Mouse (Mus musculus) hindbrain, embryonic 14.5 days (tissue): ENCODE data around the gene Tff1. TPM values are rescaled to one million over a fixed set of nuclear protein-coding genes. Genes with fewer than 3 reads are reported as not detected.

ENCODE experiments used
- ATAC-seq: fragments of 200-750 bp; cut with Nextera tagmentation; 2 replicates; pipeline ENCODE4 v1.8.0; 2017; ENCODE audit warnings: moderate number of reproducible peaks, mild to moderate bottlenecking, moderate TSS enrichment, moderate library complexity; ENCODE audit not compliant: low FRiP score
- DNase-seq: peaks from one replicate; pipeline ENCODE4 v3.0.0-alpha.2; 2015; ENCODE audit warnings: low spot score
- H3K27ac ChIP-seq: fragments of 300-500 bp; sonication (generic); 2 replicates; pipeline ENCODE4 v1.5.1; 2014; ENCODE audit warnings: mild to moderate bottlenecking, moderate library complexity
- H3K27me3 ChIP-seq: fragments of 300-500 bp; sonication (generic); 2 replicates; pipeline ENCODE4 v1.6.1; 2014; ENCODE audit warnings: mild to moderate bottlenecking, low read length, mixed read lengths; ENCODE audit not compliant: control insufficient read depth, insufficient read depth
- H3K36me3 ChIP-seq: fragments of 300-500 bp; sonication (generic); replicated peaks from 2 replicates; pipeline ENCODE4 v1.6.1; 2014; ENCODE audit not compliant: control insufficient read depth, insufficient read depth
- H3K4me1 ChIP-seq: fragments of 300-500 bp; sonication (generic); replicated peaks from 2 replicates; pipeline ENCODE4 v1.6.1; 2014; ENCODE audit warnings: antibody characterized with exemption, low read length, mixed read lengths; ENCODE audit not compliant: control insufficient read depth, insufficient read depth
- H3K4me2 ChIP-seq: fragments of 300-500 bp; sonication (generic); replicated peaks from 2 replicates; pipeline ENCODE4 v1.6.1; 2014; ENCODE audit warnings: mild to moderate bottlenecking, moderate library complexity
- H3K4me3 ChIP-seq: fragments of 300-500 bp; sonication (generic); replicated peaks from 2 replicates; pipeline ENCODE4 v1.5.1; 2014; ENCODE audit warnings: mild to moderate bottlenecking, low read length
- H3K9ac ChIP-seq: fragments of 300-500 bp; sonication (generic); 2 replicates; pipeline ENCODE4 v1.6.1; 2014
- H3K9me3 ChIP-seq: fragments of 300-500 bp; sonication (generic); 2 replicates; pipeline ENCODE4 v1.6.1; 2016; ENCODE audit warnings: low read length; ENCODE audit not compliant: control insufficient read depth
- WGBS: fragments of 180-500 bp; shearing (Covaris S2); extraction: QIAGEN DNeasy Blood & Tissue Kit; methylation state at CpG from one replicate; pipeline ENCODE4 v1.1.7; 2014; 5-methylcytosine and 5-hydroxymethylcytosine counted together
- polyA plus RNA-seq: library from polyadenylated mRNA; unstranded; fragments of >200 nt; fragmentation: Nextera tagmentation; extraction: Ambion mirVana; gene quantifications from 2 replicates; pipeline ENCODE4 v1.2.1, GENCODE M21; 2014

The Tff1 gene
- polyA plus RNA-seq, 1 experiment from 2014 or later = not detected

DNA sequence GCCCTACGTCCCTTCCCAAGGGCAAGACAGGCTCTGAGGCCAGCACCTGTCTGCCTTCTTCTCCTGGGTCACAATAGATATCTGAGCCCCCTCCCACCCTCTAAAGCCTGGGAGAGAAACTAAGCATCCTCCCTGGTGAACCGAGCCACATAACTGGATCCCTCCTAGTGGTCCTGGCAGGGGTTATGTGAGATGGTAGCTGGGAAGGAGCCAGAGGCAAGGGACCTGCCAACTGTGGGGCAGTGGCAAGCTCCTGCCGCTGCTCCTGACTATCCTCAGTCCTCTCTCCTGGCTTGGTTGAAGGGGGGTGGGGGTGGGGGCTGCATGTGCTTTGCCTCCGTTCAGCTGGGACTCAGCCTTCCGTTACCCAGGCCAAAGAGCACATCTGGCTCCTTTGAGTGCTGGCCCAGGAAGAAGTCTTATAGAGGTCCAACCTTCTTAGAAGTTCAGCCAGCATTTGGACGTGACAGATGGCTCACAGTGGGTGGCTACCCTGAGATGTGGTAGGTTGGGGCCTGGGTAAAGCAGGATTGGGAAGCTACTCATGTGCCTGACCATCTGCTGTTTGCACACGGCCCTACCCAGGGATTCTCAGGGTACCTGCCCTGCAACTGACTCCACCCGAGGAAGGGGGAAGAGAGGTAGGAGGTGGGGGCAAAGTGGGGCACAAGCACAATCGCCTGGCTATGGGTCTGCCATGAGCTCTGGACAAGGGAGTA lies 39.4 kb downstream of the Tff1 start:
- Histone ChIP-seq H3K36me3 (no peaks in the 10 kb centered on the region), H3K27ac (no peak overlapping the region), H3K4me1 (no peaks in the 10 kb centered on the region), H3K9ac (no peak overlapping the region), H3K4me2 (no peak overlapping the region), H3K9me3 (peaks cover 8% of the 10 kb centered on the region; the same call in 1 of the 2 replicates), H3K4me3 (no peak overlapping the region), H3K27me3 (no peaks in the 10 kb centered on the region)
- ATAC-seq (peak; percentile 60; the same call in 1 of the 2 replicates), DNase-seq (peak; percentile 47)
- 39% methylated on average over 9 of the region's 9 CpGs for WGBS

DNA sequence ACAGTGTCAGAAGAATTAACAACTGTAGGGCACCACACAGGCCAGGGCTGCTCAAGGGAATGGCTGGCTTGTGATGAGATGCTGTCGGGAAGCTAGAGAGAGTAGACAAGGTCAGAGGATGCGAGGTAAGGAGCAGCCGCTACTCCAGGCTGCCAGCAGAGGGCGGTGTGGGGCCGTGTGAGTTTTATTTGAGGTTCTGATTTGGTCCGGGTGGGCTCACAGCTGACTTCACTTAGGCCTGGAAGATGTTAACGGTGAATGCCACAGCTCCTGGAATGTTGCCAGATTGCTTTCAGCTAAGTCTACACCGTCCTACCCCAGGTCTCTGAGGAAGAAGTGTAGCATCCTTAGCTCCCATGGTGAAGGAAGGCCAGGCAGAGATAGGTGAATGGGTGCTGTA lies 43.1 kb downstream of the Tff1 start:
- peak; percentile 70 for DNase-seq
- no peak overlapping the region for H3K4me2 ChIP-seq
- no peak overlapping the region for H3K27ac ChIP-seq
- no peak for ATAC-seq
- no peak overlapping the region for H3K9ac ChIP-seq
- H3K4me3 ChIP-seq = no peak overlapping the region
- H3K4me1 ChIP-seq = no peaks in the 10 kb centered on the region
- H3K36me3 ChIP-seq = peaks cover 4% of the 10 kb centered on the region; the same call in 1 of the 2 replicates
- no peaks in the 10 kb centered on the region for H3K27me3 ChIP-seq
- WGBS = 13% methylated on average over 8 of the region's 8 CpGs
- peaks cover 8% of the 10 kb centered on the region; the same call in 1 of the 2 replicates for H3K9me3 ChIP-seq

DNA sequence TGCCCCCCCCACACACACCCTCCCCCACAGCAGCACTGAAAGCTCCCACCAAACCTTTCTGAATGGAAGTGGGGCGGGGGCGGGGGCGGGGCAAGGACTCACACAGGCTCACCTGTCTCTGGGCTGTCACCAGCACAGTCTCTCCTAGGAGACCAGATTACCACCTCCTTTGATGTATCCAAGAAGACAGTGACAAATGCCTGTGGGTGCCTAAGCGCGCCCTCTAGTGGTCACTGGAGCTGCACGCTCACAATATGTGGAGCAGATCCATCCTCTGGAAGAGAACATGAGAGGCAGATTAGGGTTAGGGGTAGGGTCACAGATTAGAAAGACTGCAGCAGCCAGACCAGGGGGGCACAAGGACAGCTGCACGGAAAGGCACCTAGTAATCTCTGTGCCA lies 45.6 kb downstream of the Tff1 start:
- H3K4me2 ChIP-seq = no peak overlapping the region
- H3K27me3 ChIP-seq = no peaks in the 10 kb centered on the region
- DNase-seq (peak; percentile 82), ATAC-seq (no peak; the same call in 1 of the 2 replicates)
- H3K27ac ChIP-seq = no peak overlapping the region
- H3K4me3 ChIP-seq = no peak overlapping the region
- peaks cover 22% of the 10 kb centered on the region for H3K36me3 ChIP-seq
- H3K9ac ChIP-seq = no peak overlapping the region
- peaks cover 8% of the 10 kb centered on the region; the same call in 1 of the 2 replicates for H3K9me3 ChIP-seq
- H3K4me1 ChIP-seq = no peaks in the 10 kb centered on the region
- WGBS = 3% methylated on average over 7 of the region's 7 CpGs

DNA sequence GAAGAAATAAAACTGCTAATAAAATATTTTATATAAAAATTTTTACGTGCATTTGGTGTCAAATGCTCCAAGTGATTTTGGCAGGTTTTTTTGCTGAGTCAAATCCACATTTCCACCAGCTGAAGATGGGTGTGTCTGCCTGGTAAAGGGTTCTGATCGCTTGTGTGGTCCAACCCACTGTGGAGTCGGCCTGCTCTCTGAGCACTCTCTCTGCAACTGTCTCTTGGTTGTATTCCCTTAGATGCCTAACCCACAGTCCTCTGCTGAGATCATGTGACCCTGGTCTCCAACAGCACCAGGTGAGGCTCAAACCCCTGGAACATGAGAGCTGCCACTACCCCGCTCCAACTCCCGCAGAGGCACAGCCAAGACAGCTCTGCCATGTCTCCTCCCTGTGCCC lies 47.1 kb downstream of the Tff1 start:
- Histone ChIP-seq H3K27ac (no peak overlapping the region), H3K4me3 (no peak overlapping the region), H3K4me2 (no peak overlapping the region), H3K4me1 (peaks cover 8% of the 10 kb centered on the region; the same call in 1 of the 2 replicates), H3K27me3 (no peaks in the 10 kb centered on the region), H3K9ac (no peak overlapping the region), H3K36me3 (peaks cover 37% of the 10 kb centered on the region), H3K9me3 (0 out of 2 replicates have a peak, but pooled peaks cover under 1% of the 10 kb centered on the region)
- DNase-seq (no peak), ATAC-seq (no peak)
- 93% methylated on average over 5 of the region's 5 CpGs for WGBS

DNA sequence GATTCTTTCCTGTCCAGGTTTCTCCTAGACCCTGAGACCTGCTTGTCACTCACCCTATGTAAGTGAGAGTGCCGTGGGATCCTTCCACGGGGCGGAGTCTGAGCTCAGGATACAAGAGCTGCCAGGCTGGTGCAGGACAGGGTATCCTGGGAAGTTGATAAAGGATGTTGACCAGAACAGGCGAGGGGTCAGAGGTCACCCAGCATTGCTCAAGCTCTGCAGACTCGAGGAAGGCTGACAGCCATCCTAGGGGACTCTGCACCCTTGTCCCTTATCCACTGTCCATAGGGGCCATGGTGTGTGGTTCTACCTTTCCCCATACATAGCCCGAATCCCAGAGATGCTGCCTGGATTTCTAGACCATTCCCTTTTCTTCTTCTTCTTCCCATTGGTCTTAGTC lies 49.0 kb downstream of the Tff1 start:
- Histone ChIP-seq H3K36me3 (peaks cover 50% of the 10 kb centered on the region), H3K27ac (no peak overlapping the region), H3K9me3 (no peaks in the 10 kb centered on the region), H3K4me1 (peaks cover 8% of the 10 kb centered on the region; the same call in 1 of the 2 replicates), H3K4me3 (no peak overlapping the region), H3K4me2 (no peak overlapping the region), H3K27me3 (no peaks in the 10 kb centered on the region), H3K9ac (no peak overlapping the region)
- ATAC-seq = no peak
- no peak for DNase-seq
- WGBS = 65% methylated on average over 6 of the region's 6 CpGs

DNA sequence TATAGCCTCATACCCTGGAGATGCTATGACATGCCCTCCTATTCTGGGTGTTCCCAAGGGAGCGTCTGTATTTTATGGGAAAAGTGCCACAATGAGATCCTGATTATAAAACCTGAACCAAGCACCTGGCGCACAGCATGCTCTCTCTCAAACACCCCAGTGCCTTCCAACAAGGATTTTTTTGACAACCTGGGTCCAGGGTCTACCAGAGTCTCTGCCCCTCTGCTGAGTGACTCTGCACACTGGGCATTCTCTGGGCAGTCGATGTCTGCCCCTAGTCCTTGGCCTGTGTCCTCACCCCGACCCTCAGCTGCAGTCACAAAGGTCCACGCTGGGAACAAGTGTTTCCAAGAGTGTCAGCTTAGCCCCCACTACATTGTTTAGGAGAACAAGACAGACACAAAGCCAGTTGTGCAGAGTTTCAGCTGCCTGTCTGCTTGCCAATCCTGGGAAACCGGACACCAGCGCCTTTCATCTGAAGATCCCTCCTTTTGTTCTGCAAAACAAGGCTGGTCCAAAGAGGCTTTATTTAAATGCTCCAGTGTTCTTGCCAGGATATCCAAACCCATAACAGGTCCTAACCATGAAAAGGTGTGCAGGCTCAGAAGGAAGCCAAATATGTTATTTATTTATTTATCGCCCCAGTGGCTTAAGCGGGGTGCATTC lies 51.8 kb downstream of the Tff1 start:
- peak overlapping the region; percentile 20; the same call in 1 of the 2 replicates for H3K27ac ChIP-seq
- 22% methylated on average over 9 of the region's 9 CpGs for WGBS
- H3K4me2 ChIP-seq = no peak overlapping the region
- H3K9ac ChIP-seq = no peak overlapping the region
- H3K4me3 ChIP-seq = no peak overlapping the region
- H3K9me3 ChIP-seq = no peaks in the 10 kb centered on the region
- peaks cover 76% of the 10 kb centered on the region for H3K36me3 ChIP-seq
- DNase-seq = peak; percentile 38
- no peaks in the 10 kb centered on the region for H3K27me3 ChIP-seq
- no peak for ATAC-seq
- H3K4me1 ChIP-seq = peaks cover 8% of the 10 kb centered on the region; the same call in 1 of the 2 replicates

Other genes starting within 250 kb of the Tff1 start
- gene Umodl1, start 210.6 kb downstream of the Tff1 start, polyA plus RNA-seq = 0.17 TPM in 1 of 2 replicates, not detected in the other
- gene Abcg1, start 107.6 kb downstream of the Tff1 start, polyA plus RNA-seq = 19.3 and 21.1 TPM in 2 replicates
- 2.9 and 4.5 TPM in 2 replicates for gene Tff3, start 35.6 kb downstream of the Tff1 start, polyA plus RNA-seq
- not detected in 2 replicates for gene Tff2, start 21.0 kb downstream of the Tff1 start, polyA plus RNA-seq
- 0.11 TPM in 1 of 2 replicates, not detected in the other for gene Tmprss3, start 33.7 kb upstream of the Tff1 start, polyA plus RNA-seq
- not detected in 2 replicates for gene Ubash3a, start 42.6 kb upstream of the Tff1 start, polyA plus RNA-seq
- 3.5 and 5.0 TPM in 2 replicates for gene Rsph1, start 112.1 kb upstream of the Tff1 start, polyA plus RNA-seq
- 10.4 and 11.6 TPM in 2 replicates for gene Slc37a1, start 121.5 kb upstream of the Tff1 start, polyA plus RNA-seq
- gene Pde9a, start 220.9 kb upstream of the Tff1 start, polyA plus RNA-seq = 31.1 and 32.6 TPM in 2 replicates